23 mouse cellular contexts compared by ENCODE assay signal in genomic region chr3:141577382-141577781, GRCm38 (mm10).
A peak's percentile ranks its signal among the peaks of the same experiment; 100 is the strongest.
DNase-seq lines count a peak whose midpoint lies in the region; ATAC-seq and TF ChIP-seq lines count a peak whose summit lies in the region.
"Had no signal": no experiment of that assay in that cellular context is flagged by ENCODE, and none has a peak within 500 bp of the region (broad histone marks: within the 10 kb centered on the region; RNA-seq: fewer than 3 reads in every experiment).

No protein-coding gene starts in this region.

- whole genome bisulfite sequencing in kidney, embryonic 14.5 days, result 34% methylated on average over 2 of the region's 2 CpGs
- WGBS in kidney, postnatal 0 days, result 19% methylated on average over 2 of the region's 2 CpGs

- H3K27me3 ChIP-seq in kidney, embryonic 14.5 days (ENCODE audit: control insufficient read depth, insufficient read depth, low read length), result no peaks in the 10 kb centered on the region
- H3K27me3 ChIP-seq in kidney, postnatal 0 days (ENCODE audit: insufficient read depth, low read length), result no peaks in the 10 kb centered on the region
- H3K27me3 ChIP-seq: embryonic facial prominence, embryonic 12.5 days; embryonic facial prominence, embryonic 15.5 days; Patski had no signal

- DNase-seq in kidney, postnatal 10 days, result no peak
- DNase-seq in kidney, postnatal 0 days (ENCODE audit: low spot score), result peak; percentile 59
- DNase-seq in kidney, adult 8-10 months, result no peak
- DNase-seq in MN1 (ENCODE audit: low spot score), result peak; percentile 42
- DNase-seq in mesoderm, embryonic 11.5 days (ENCODE audit: low read depth, low spot score), result peak; percentile 33
- no peak for DNase-seq in spleen, postnatal 36 days (ENCODE audit: low spot score in 2 of 2)
- DNase-seq: adrenal gland, postnatal 10 days; adrenal gland, postnatal 36 days; cerebellum, adult 11 months; cerebellum, adult 2 months; cerebellum, adult 9-11 months; cerebellum, postnatal 25 days; forebrain, postnatal 0 days; gastrocnemius, adult 2 months; gastrocnemius, postnatal 14 days; heart, adult 11 months had no signal

- peak; percentile 77 for ATAC-seq in kidney, embryonic 14.5 days (ENCODE audit: low FRiP score, low TSS enrichment)
- no peak for ATAC-seq in kidney, postnatal 0 days (replicated peaks; ENCODE audit: low FRiP score, low read depth)
- ATAC-seq: forebrain, embryonic 14.5 days; forebrain, postnatal 0 days; Patski had no signal

- no peak overlapping the region for H3K4me3 ChIP-seq in kidney, embryonic 14.5 days (ENCODE audit: low read length)
- H3K4me3 ChIP-seq in kidney, postnatal 0 days (replicated peaks; ENCODE audit: low read depth, low read length), result no peak overlapping the region
- H3K4me3 ChIP-seq: embryonic facial prominence, embryonic 12.5 days; embryonic facial prominence, embryonic 15.5 days; gastrocnemius, adult 2 months; hindbrain, embryonic 12.5 days had no signal

- 0 out of 2 replicates have a peak, but pooled peaks cover 5% of the 10 kb centered on the region for H3K4me1 ChIP-seq in kidney, embryonic 14.5 days (ENCODE audit: control insufficient read depth, insufficient read depth, low read length)
- H3K4me1 ChIP-seq in kidney, postnatal 0 days (replicated peaks; ENCODE audit: insufficient read depth, low read length), result no peaks in the 10 kb centered on the region; the same call in 1 of the 2 replicates
- H3K4me1 ChIP-seq: embryonic facial prominence, embryonic 15.5 days had no signal

- no peak overlapping the region for H3K9ac ChIP-seq in kidney, embryonic 14.5 days (ENCODE audit: low read depth, low read length)
- H3K9ac ChIP-seq in kidney, postnatal 0 days (ENCODE audit: low read depth, low read length), result no peak overlapping the region
- H3K9ac ChIP-seq: embryonic facial prominence, embryonic 12.5 days; embryonic facial prominence, embryonic 15.5 days; forebrain, postnatal 0 days; hindbrain, embryonic 12.5 days had no signal

- no peak overlapping the region for H3K27ac ChIP-seq in kidney, embryonic 14.5 days (ENCODE audit: low read depth, low read length)
- H3K27ac ChIP-seq in kidney, postnatal 0 days, result no peak overlapping the region
- H3K27ac ChIP-seq: embryonic facial prominence, embryonic 12.5 days; embryonic facial prominence, embryonic 15.5 days; gastrocnemius, adult 2 months; hindbrain, embryonic 12.5 days had no signal

- H3K4me2 ChIP-seq in kidney, embryonic 14.5 days (replicated peaks; ENCODE audit: low read depth, low read length), result no peak overlapping the region
- H3K4me2 ChIP-seq in kidney, postnatal 0 days (ENCODE audit: low read length), result no peak overlapping the region
- H3K4me2 ChIP-seq: embryonic facial prominence, embryonic 12.5 days; embryonic facial prominence, embryonic 15.5 days; heart, embryonic 11.5 days; hindbrain, embryonic 12.5 days had no signal

- no peak for TF ChIP-seq CTCF in kidney, postnatal 0 days (IDR thresholded peaks at IDR 0.05; ENCODE audit: low read depth)

- no peaks in the 10 kb centered on the region for H3K9me3 ChIP-seq in kidney, embryonic 14.5 days (ENCODE audit: control insufficient read depth, low read length)
- H3K9me3 ChIP-seq in kidney, postnatal 0 days (replicated peaks; ENCODE audit: low read length), result no peaks in the 10 kb centered on the region
- H3K9me3 ChIP-seq: embryonic facial prominence, embryonic 12.5 days; embryonic facial prominence, embryonic 15.5 days; hindbrain, embryonic 12.5 days had no signal

- no peaks in the 10 kb centered on the region for H3K36me3 ChIP-seq in kidney, embryonic 14.5 days (ENCODE audit: control insufficient read depth, insufficient read depth, low read length)
- no peaks in the 10 kb centered on the region for H3K36me3 ChIP-seq in kidney, postnatal 0 days (ENCODE audit: insufficient read depth, low read length)
- H3K36me3 ChIP-seq: embryonic facial prominence, embryonic 12.5 days; embryonic facial prominence, embryonic 15.5 days; hindbrain, embryonic 12.5 days had no signal

Comparison
In these comparisons a context has a peak if more than half of its experiments do, and no peak if none do; other contexts are left out.
1. DNase-seq: peak in kidney, postnatal 0 days (single experiment), MN1 (single experiment) and mesoderm, embryonic 11.5 days (single experiment); none in kidney, postnatal 10 days (single experiment), kidney, adult 8-10 months (0 of 2) and spleen, postnatal 36 days (0 of 2).